Mouse (Mus musculus) spleen, adult 12 weeks (tissue): ENCODE data around the gene Mrnip.

Source experiments
- DNase-seq: peaks from one replicate; pipeline ENCODE4 v3.0.0; 2022; ENCODE audit warnings: low spot score

Mrnip gene

GRCm38 (mm10) chr11:50225611-50226378 is 51.6 kb downstream of the Mrnip start:
- peak; percentile 42 for DNase-seq

- no peak for DNase-seq
These were observed 52.2 kb downstream of the Mrnip start for GRCm38 (mm10) chr11:50226406-50226805.

- no peak for DNase-seq
These were observed 53.0 kb downstream of the Mrnip start for GRCm38 (mm10) chr11:50227226-50227625.

- no peak for DNase-seq
These were observed 53.5 kb downstream of the Mrnip start for GRCm38 (mm10) chr11:50227736-50228135.

- DNase-seq = no peak
These were observed 54.5 kb downstream of the Mrnip start for GRCm38 (mm10) chr11:50228772-50229171.

GRCm38 (mm10) chr11:50229252-50229910 is 55.1 kb downstream of the Mrnip start:
- no peak for DNase-seq

GRCm38 (mm10) chr11:50230481-50231304 is 56.4 kb downstream of the Mrnip start:
- DNase-seq = no peak

- no peak for DNase-seq
These were observed 57.2 kb downstream of the Mrnip start for GRCm38 (mm10) chr11:50231411-50231810.

- no peak for DNase-seq
These were observed 58.8 kb downstream of the Mrnip start for GRCm38 (mm10) chr11:50233022-50233421.

- DNase-seq = no peak
These were observed 59.7 kb downstream of the Mrnip start for GRCm38 (mm10) chr11:50233993-50234392.

GRCm38 (mm10) chr11:50234606-50235005 is 60.4 kb downstream of the Mrnip start:
- no peak for DNase-seq

- DNase-seq = peak; percentile 82
These were observed 62.3 kb downstream of the Mrnip start for GRCm38 (mm10) chr11:50236540-50236936.

GRCm38 (mm10) chr11:50236937-50237835 is 62.9 kb downstream of the Mrnip start:
- no peak for DNase-seq

- DNase-seq = no peak
These were observed 64.1 kb downstream of the Mrnip start, which contains the start of gene Ltc4s for GRCm38 (mm10) chr11:50238324-50238723. TSS of gene Ltc4s (minus strand) at chr11:50238616.

- DNase-seq = no peak
These were observed 64.9 kb downstream of the Mrnip start for GRCm38 (mm10) chr11:50238821-50239791.

GRCm38 (mm10) chr11:50240235-50240911 is 66.1 kb downstream of the Mrnip start:
- DNase-seq = no peak

- no peak for DNase-seq
These were observed 69.7 kb downstream of the Mrnip start for GRCm38 (mm10) chr11:50243926-50244325.

GRCm38 (mm10) chr11:50245269-50245668 is 71.0 kb downstream of the Mrnip start:
- no peak for DNase-seq

GRCm38 (mm10) chr11:50248473-50249171 is 74.4 kb downstream of the Mrnip start:
- no peak for DNase-seq
